Mouse (Mus musculus): ENCODE results near the gene Evpl. TPM values are rescaled to one million over a fixed set of nuclear protein-coding genes. Genes with fewer than 3 reads are reported as not detected.

Gene Evpl
- polyA plus RNA-seq, 1 experiment from 2014 or later: 1.00 TPM

- H3K9ac ChIP-seq (replicated peaks): peak overlapping the region; percentile 91
- peaks cover 46% of the 10 kb centered on the region for H3K4me1 ChIP-seq
- peak overlapping the region; percentile 93 for H3K27ac ChIP-seq (replicated peaks)
- peaks cover 22% of the 10 kb centered on the region for H3K36me3 ChIP-seq
- H3K4me2 ChIP-seq: peak overlapping the region; percentile 87
- peak; percentile 43 for ATAC-seq (ENCODE audit: low FRiP score)
- 0% methylated on average over 38 of the region's 39 CpGs for WGBS
- no peaks in the 10 kb centered on the region for H3K9me3 ChIP-seq (replicated peaks)
- peak overlapping the region; percentile 91 for H3K4me3 ChIP-seq (replicated peaks)
- H3K27me3 ChIP-seq (replicated peaks): no peaks in the 10 kb centered on the region
These were observed 35.7 kb upstream of the Evpl start for GRCm38 (mm10) chr11:116273469-116274044.

GRCm38 (mm10) chr11:116272589-116273468 is 35.0 kb upstream of the Evpl start:
- H3K4me3 ChIP-seq (replicated peaks): peak overlapping the region; percentile 91
- no peak for ATAC-seq (ENCODE audit: low FRiP score)
- H3K27ac ChIP-seq (replicated peaks): no peak overlapping the region
- H3K27me3 ChIP-seq (replicated peaks): no peaks in the 10 kb centered on the region
- peaks cover 29% of the 10 kb centered on the region for H3K36me3 ChIP-seq
- peak overlapping the region; percentile 87 for H3K4me2 ChIP-seq
- peak overlapping the region; percentile 91 for H3K9ac ChIP-seq (replicated peaks)
- H3K4me1 ChIP-seq: peaks cover 46% of the 10 kb centered on the region
- no peaks in the 10 kb centered on the region for H3K9me3 ChIP-seq (replicated peaks)
- WGBS: 64% methylated on average over 12 of the region's 12 CpGs

GRCm38 (mm10) chr11:116269560-116269959 is 31.7 kb upstream of the Evpl start:
- H3K27ac ChIP-seq (replicated peaks): no peak overlapping the region
- H3K27me3 ChIP-seq (replicated peaks): no peaks in the 10 kb centered on the region
- peaks cover 60% of the 10 kb centered on the region for H3K36me3 ChIP-seq
- no peak overlapping the region for H3K4me3 ChIP-seq (replicated peaks)
- H3K4me2 ChIP-seq: no peak overlapping the region
- H3K9ac ChIP-seq (replicated peaks): no peak overlapping the region
- H3K4me1 ChIP-seq: peaks cover 41% of the 10 kb centered on the region
- ATAC-seq (ENCODE audit: low FRiP score): no peak
- 88% methylated on average over 8 of the region's 8 CpGs for WGBS
- no peaks in the 10 kb centered on the region for H3K9me3 ChIP-seq (replicated peaks)

GRCm38 (mm10) chr11:116268313-116268712 is 30.4 kb upstream of the Evpl start:
- Histone ChIP-seq H3K4me3 (replicated peaks) (no peak overlapping the region), H3K9me3 (replicated peaks) (no peaks in the 10 kb centered on the region), H3K9ac (replicated peaks) (no peak overlapping the region), H3K27me3 (replicated peaks) (no peaks in the 10 kb centered on the region), H3K36me3 (peaks cover 72% of the 10 kb centered on the region), H3K4me1 (peaks cover 38% of the 10 kb centered on the region), H3K27ac (replicated peaks) (no peak overlapping the region), H3K4me2 (no peak overlapping the region)
- ATAC-seq (ENCODE audit: low FRiP score): no peak
- WGBS: 93% methylated on average over 6 of the region's 6 CpGs

GRCm38 (mm10) chr11:116267637-116268036 is 29.8 kb upstream of the Evpl start:
- no peaks in the 10 kb centered on the region for H3K9me3 ChIP-seq (replicated peaks)
- H3K4me3 ChIP-seq (replicated peaks): no peak overlapping the region
- H3K4me1 ChIP-seq: peaks cover 32% of the 10 kb centered on the region
- peaks cover 79% of the 10 kb centered on the region for H3K36me3 ChIP-seq
- H3K27me3 ChIP-seq (replicated peaks): no peaks in the 10 kb centered on the region
- ATAC-seq (ENCODE audit: low FRiP score): no peak
- H3K9ac ChIP-seq (replicated peaks): no peak overlapping the region
- whole genome bisulfite sequencing: 89% methylated on average over 8 of the region's 8 CpGs
- H3K27ac ChIP-seq (replicated peaks): no peak overlapping the region
- no peak overlapping the region for H3K4me2 ChIP-seq

- no peak for ATAC-seq (ENCODE audit: low FRiP score)
- H3K4me1 ChIP-seq: peaks cover 14% of the 10 kb centered on the region
- peaks cover 89% of the 10 kb centered on the region for H3K36me3 ChIP-seq
- no peaks in the 10 kb centered on the region for H3K9me3 ChIP-seq (replicated peaks)
- H3K4me3 ChIP-seq (replicated peaks): no peak overlapping the region
- no peak overlapping the region for H3K4me2 ChIP-seq
- H3K9ac ChIP-seq (replicated peaks): no peak overlapping the region
- no peaks in the 10 kb centered on the region for H3K27me3 ChIP-seq (replicated peaks)
- H3K27ac ChIP-seq (replicated peaks): no peak overlapping the region
- 92% methylated on average over 4 of the region's 4 CpGs for WGBS
These were observed 28.0 kb upstream of the Evpl start for GRCm38 (mm10) chr11:116265850-116266249.

GRCm38 (mm10) chr11:116265352-116265751 is 27.5 kb upstream of the Evpl start:
- Histone ChIP-seq H3K4me3 (replicated peaks) (no peak overlapping the region), H3K36me3 (peaks cover 91% of the 10 kb centered on the region), H3K4me2 (no peak overlapping the region), H3K9me3 (replicated peaks) (no peaks in the 10 kb centered on the region), H3K9ac (replicated peaks) (no peak overlapping the region), H3K4me1 (peaks cover 10% of the 10 kb centered on the region), H3K27me3 (replicated peaks) (no peaks in the 10 kb centered on the region), H3K27ac (replicated peaks) (no peak overlapping the region)
- WGBS: 91% methylated on average over 11 of the region's 11 CpGs
- no peak for ATAC-seq (ENCODE audit: low FRiP score)

- H3K9me3 ChIP-seq (replicated peaks): no peaks in the 10 kb centered on the region
- H3K4me3 ChIP-seq (replicated peaks): no peak overlapping the region
- H3K27ac ChIP-seq (replicated peaks): no peak overlapping the region
- H3K4me2 ChIP-seq: no peak overlapping the region
- peaks cover 88% of the 10 kb centered on the region for H3K36me3 ChIP-seq
- H3K27me3 ChIP-seq (replicated peaks): no peaks in the 10 kb centered on the region
- no peaks in the 10 kb centered on the region for H3K4me1 ChIP-seq
- 90% methylated on average over 7 of the region's 7 CpGs for WGBS
- ATAC-seq (ENCODE audit: low FRiP score): no peak
- no peak overlapping the region for H3K9ac ChIP-seq (replicated peaks)
These were observed 22.4 kb upstream of the Evpl start for GRCm38 (mm10) chr11:116260259-116260658.

GRCm38 (mm10) chr11:116259461-116259860 is 21.6 kb upstream of the Evpl start:
- no peak overlapping the region for H3K4me2 ChIP-seq
- no peak for ATAC-seq (ENCODE audit: low FRiP score)
- no peaks in the 10 kb centered on the region for H3K9me3 ChIP-seq (replicated peaks)
- 94% methylated on average over 8 of the region's 8 CpGs for WGBS
- H3K4me1 ChIP-seq: no peaks in the 10 kb centered on the region
- no peaks in the 10 kb centered on the region for H3K27me3 ChIP-seq (replicated peaks)
- no peak overlapping the region for H3K4me3 ChIP-seq (replicated peaks)
- no peak overlapping the region for H3K27ac ChIP-seq (replicated peaks)
- H3K36me3 ChIP-seq: peaks cover 91% of the 10 kb centered on the region
- H3K9ac ChIP-seq (replicated peaks): no peak overlapping the region

GRCm38 (mm10) chr11:116255982-116256675 is 18.3 kb upstream of the Evpl start:
- no peaks in the 10 kb centered on the region for H3K4me1 ChIP-seq
- no peak for ATAC-seq (ENCODE audit: low FRiP score)
- no peak overlapping the region for H3K4me3 ChIP-seq (replicated peaks)
- no peaks in the 10 kb centered on the region for H3K9me3 ChIP-seq (replicated peaks)
- no peak overlapping the region for H3K9ac ChIP-seq (replicated peaks)
- H3K27me3 ChIP-seq (replicated peaks): no peaks in the 10 kb centered on the region
- H3K27ac ChIP-seq (replicated peaks): no peak overlapping the region
- WGBS: 85% methylated on average over 9 of the region's 9 CpGs
- no peak overlapping the region for H3K4me2 ChIP-seq
- peaks cover 91% of the 10 kb centered on the region for H3K36me3 ChIP-seq

GRCm38 (mm10) chr11:116255090-116255981 is 17.5 kb upstream of the Evpl start:
- Histone ChIP-seq H3K27ac (replicated peaks) (no peak overlapping the region), H3K4me1 (no peaks in the 10 kb centered on the region), H3K27me3 (replicated peaks) (no peaks in the 10 kb centered on the region), H3K4me3 (replicated peaks) (no peak overlapping the region), H3K9me3 (replicated peaks) (no peaks in the 10 kb centered on the region), H3K36me3 (peaks cover 91% of the 10 kb centered on the region), H3K4me2 (no peak overlapping the region), H3K9ac (replicated peaks) (no peak overlapping the region)
- 85% methylated on average over 22 of the region's 22 CpGs for WGBS
- ATAC-seq (ENCODE audit: low FRiP score): no peak
